24 mouse cellular contexts compared by ENCODE assay signal in the genomic region with DNA sequence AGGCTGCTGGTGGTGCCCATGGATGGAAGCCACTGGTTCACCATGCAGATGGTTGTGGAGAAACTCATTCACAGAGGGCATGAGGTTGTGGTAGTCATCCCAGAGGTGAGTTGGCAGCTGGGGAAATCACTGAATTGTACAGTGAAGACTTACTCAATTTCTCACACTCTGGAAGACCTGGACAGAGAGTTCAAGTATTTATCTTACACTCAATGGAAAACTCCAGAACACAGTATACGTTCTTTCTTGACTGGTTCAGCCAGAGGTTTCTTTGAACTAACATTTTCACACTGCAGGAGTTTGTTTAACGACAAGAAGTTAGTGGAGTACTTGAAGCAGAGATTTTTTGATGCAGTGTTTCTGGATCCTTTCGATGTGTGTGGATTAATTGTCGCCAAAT. TPM values are rescaled to one million over a fixed set of nuclear protein-coding genes. Genes with fewer than 3 reads are reported as not detected.
"Had no signal": no experiment of that assay in that cellular context is flagged by ENCODE, and none has a peak within 500 bp of the region (broad histone marks: within the 10 kb centered on the region; RNA-seq: fewer than 3 reads in every experiment).

No protein-coding gene starts in this region.

- H3K36me3 ChIP-seq: neural tube, embryonic 13.5 days; stomach, embryonic 15.5 days had no signal

- DNase-seq: retina, postnatal 1 day; right cerebral cortex, adult 18-20 months; right cerebral cortex, postnatal 14 days; right cerebral cortex, postnatal 25 days; right cerebral cortex, postnatal 4 days; spleen, adult 18-20 months; thymus, adult 18-20 months; thymus, adult 2 months; thymus, postnatal 14 days; thymus, postnatal 25 days; thymus, postnatal 36 days; thymus, postnatal 4 days had no signal

- H3K27me3 ChIP-seq: neural tube, embryonic 13.5 days; stomach, embryonic 15.5 days had no signal

- H3K4me2 ChIP-seq: neural tube, embryonic 13.5 days; stomach, embryonic 15.5 days had no signal

- H3K9me3 ChIP-seq: neural tube, embryonic 13.5 days; stomach, embryonic 15.5 days had no signal

- H3K4me3 ChIP-seq: neural tube, embryonic 13.5 days; stomach, embryonic 15.5 days had no signal

- H3K9ac ChIP-seq: neural tube, embryonic 13.5 days; stomach, embryonic 15.5 days had no signal

- H3K4me1 ChIP-seq: neural tube, embryonic 13.5 days; stomach, embryonic 15.5 days had no signal

- H3K27ac ChIP-seq: neural tube, embryonic 13.5 days; stomach, embryonic 15.5 days; stomach, postnatal 0 days had no signal

RNA-seq across cellular contexts. Expression of a gene that starts 0.3 kb away (rescaled TPM):
- total RNA-seq: neutrophil, adult 5-6 weeks had no signal
- polyA plus RNA-seq: neural tube, embryonic 13.5 days; neural tube, embryonic 14.5 days; spleen, adult 2 months; thymus, adult 2 months; thymus, postnatal 0 days; urinary bladder, adult 2 months had no signal

RNA-seq across cellular contexts. Expression of a gene that starts 15.7 kb away (rescaled TPM):
- total RNA-seq: neutrophil, adult 5-6 weeks had no signal
- polyA plus RNA-seq: neural tube, embryonic 13.5 days; neural tube, embryonic 14.5 days; small intestine, adult 2 months; spleen, adult 2 months; stomach, embryonic 14.5 days; stomach, embryonic 15.5 days; stomach, embryonic 16.5 days; stomach, postnatal 0 days; testis, adult 2 months; thymus, postnatal 0 days; urinary bladder, adult 2 months had no signal

RNA-seq across cellular contexts. Expression of a gene that starts 16.7 kb away (rescaled TPM):
- total RNA-seq: neutrophil, adult 5-6 weeks had no signal
- polyA plus RNA-seq: neural tube, embryonic 13.5 days; neural tube, embryonic 14.5 days; small intestine, adult 2 months; spleen, adult 2 months; stomach, embryonic 14.5 days; stomach, embryonic 15.5 days; stomach, embryonic 16.5 days; stomach, postnatal 0 days; testis, adult 2 months; thymus, adult 2 months; thymus, postnatal 0 days; urinary bladder, adult 2 months had no signal

RNA-seq across cellular contexts. Expression of a gene that starts 32.1 kb away (rescaled TPM):
- polyA plus RNA-seq: neural tube, embryonic 13.5 days; neural tube, embryonic 14.5 days; thymus, postnatal 0 days had no signal
